Comparison of ENCODE assay signal across 15 mouse cellular contexts in the genomic region with DNA sequence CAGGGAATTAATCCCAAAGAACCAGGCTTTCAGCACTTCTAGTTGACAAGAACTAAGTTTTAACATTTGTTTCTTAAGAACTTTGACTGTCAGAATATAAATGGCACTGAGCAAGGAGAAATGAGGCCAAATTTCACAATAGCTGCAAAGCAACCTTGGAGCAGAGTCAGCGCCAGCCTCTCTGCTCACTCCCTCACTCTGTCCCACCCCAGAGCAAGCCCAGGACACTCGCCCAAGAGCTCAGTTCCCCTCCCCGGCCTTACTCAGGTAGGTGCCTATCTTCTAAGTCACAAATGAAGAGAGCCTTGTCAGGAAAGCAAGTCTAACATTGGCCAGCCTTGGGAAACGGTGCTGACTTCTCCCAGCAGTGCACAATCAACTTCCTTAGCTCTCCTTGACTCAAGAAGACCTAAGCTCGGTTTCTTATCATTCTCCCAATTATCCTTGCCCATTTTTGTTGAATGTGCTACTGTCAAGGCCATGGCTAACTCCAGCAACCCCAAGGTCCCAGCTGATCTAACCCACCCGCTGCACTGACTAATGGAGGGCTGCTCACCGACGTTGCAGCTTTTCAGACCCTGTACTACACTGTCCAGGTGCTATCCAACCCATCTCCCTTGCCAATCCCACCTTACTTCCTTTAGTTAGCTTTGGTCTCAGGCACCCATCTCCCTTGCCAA.
DNase-seq lines count a peak whose midpoint lies in the region; ATAC-seq lines count a peak whose summit lies in the region.
"Had no signal": no experiment of that assay in that cellular context is flagged by ENCODE, and none has a peak within 500 bp of the region (broad histone marks: within the 10 kb centered on the region; RNA-seq: fewer than 3 reads in every experiment).

No protein-coding gene starts in this region.

- peak; percentile 56 for DNase-seq in lung, postnatal 25 days (ENCODE audit: low spot score)
- no peak for DNase-seq in lung, postnatal 10 days
- peak; percentile 74 for DNase-seq in adipocyte (ENCODE audit: low spot score)
- DNase-seq in adrenal gland, adult 8-10 months = peak; percentile 58
- peak; percentile 26 for DNase-seq in fat pad, adult 2 months (ENCODE audit: extremely low read depth, low read depth, low spot score)
- DNase-seq in embryo, embryonic 10 days (ENCODE audit: low spot score) = no peak
- DNase-seq: cerebellum, adult 11 months; cerebellum, postnatal 10 days; heart, postnatal 36 days; kidney, postnatal 4 days; layer of hippocampus, postnatal 36 days; liver, postnatal 0 days had no signal

- no peak for ATAC-seq in megakaryocyte-erythroid progenitor cell, adult 5-6 weeks (replicated peaks; ENCODE audit: low FRiP score, low TSS enrichment, poor library complexity, severe bottlenecking)
- ATAC-seq: forebrain, embryonic 16.5 days; intestine, embryonic 15.5 days; liver, postnatal 0 days had no signal

Comparison
In these comparisons a context has a peak if more than half of its experiments do, and no peak if none do; other contexts are left out.
1. DNase-seq: peak in lung, postnatal 25 days (single experiment), adipocyte (single experiment), adrenal gland, adult 8-10 months (single experiment) and fat pad, adult 2 months (single experiment); none in lung, postnatal 10 days (single experiment) and embryo, embryonic 10 days (single experiment).